Mouse (Mus musculus) embryonic stem cell, embryonic (primary cell): ENCODE measurements at regions not wholly inside any gene's neighbourhood (a gene's known extent, or its start where the extent isn't known, plus 50 kb on each side); places are given as distances from the start of the nearest gene placed in this dataset.

Experiments used
- CTCF ChIA-PET, 4 experiments: fragments of 300-600 bp in 2 of 4; fragments of 350-600 bp in 2 of 4; sonication (Branson Sonifier 250); formaldehyde crosslinking; loops; one replicate each; lab custom pipeline; 2022; ENCODE audit warnings: inconsistent platforms in 2 of 4; lab: Charles Lee
- POLR2A ChIA-PET, 4 experiments: fragments of 300-600 bp in 2 of 4; fragments of 350-600 bp in 2 of 4; sonication (Branson Sonifier 250); formaldehyde crosslinking; loops; one replicate each; lab custom pipeline; 2022; ENCODE audit warnings: antibody characterized with exemption in 4 of 4, inconsistent platforms in 1 of 4; lab: Charles Lee

GRCm38 (mm10) chr3:127966214-127966613 is 70.1 kb upstream of the Fam241a start:
- POLR2A ChIA-PET = no interaction called here

GRCm38 (mm10) chr3:127958919-127959684 is 63.0 kb upstream of the Fam241a start:
- POLR2A ChIA-PET = interaction anchor here in 1 of 4 experiments (0.7 to 0.9 kb wide), 2 partner anchors 44 to 1796 kb away, joined by 3 read pairs; no protein-coding TSS in a partner anchor
- CTCF ChIA-PET = interaction anchor here in 1 of 4 experiments (0.6 kb wide), 1 partner anchor 603 kb away, joined by 7 read pairs; no protein-coding TSS in a partner anchor

More at GRCm38 (mm10) chr3:127966214-127966613, 70.1 kb upstream of the Fam241a start:
- CTCF ChIA-PET = no interaction called here

- ChIA-PET CTCF (no interaction called here), POLR2A (no interaction called here)
Measured at GRCm38 (mm10) chr3:127954856-127955255, 58.7 kb upstream of the Fam241a start.

- ChIA-PET CTCF (no interaction called here), POLR2A (no interaction called here)
Measured at GRCm38 (mm10) chr3:127953610-127954009, 57.5 kb upstream of the Fam241a start.

- CTCF ChIA-PET = interaction anchor here in 1 of 4 experiments (0.5 kb wide), 1 partner anchor 129 kb away, joined by 3 read pairs; no protein-coding TSS in a partner anchor
Measured at GRCm38 (mm10) chr3:127948898-127949620, 52.9 kb upstream of the Fam241a start.

GRCm38 (mm10) chr3:127948326-127948725 is 52.2 kb upstream of the Fam241a start:
- POLR2A ChIA-PET = interaction anchor here in 1 of 4 experiments (1.2 kb wide), 1 partner anchor 158 kb away, joined by 3 read pairs; no protein-coding TSS in a partner anchor

More at GRCm38 (mm10) chr3:127948898-127949620, 52.9 kb upstream of the Fam241a start:
- POLR2A ChIA-PET = no interaction called here

More at GRCm38 (mm10) chr3:127948326-127948725, 52.2 kb upstream of the Fam241a start:
- CTCF ChIA-PET = interaction anchor here in 1 of 4 experiments (0.5 to 2.6 kb wide), 3 partner anchors 98 to 159 kb away, joined by 3 to 10 read pairs (median 3); partner anchors contain the start of gene Tifa
